Comparison of ENCODE assay signal across 11 mouse cellular contexts in the genomic region with DNA sequence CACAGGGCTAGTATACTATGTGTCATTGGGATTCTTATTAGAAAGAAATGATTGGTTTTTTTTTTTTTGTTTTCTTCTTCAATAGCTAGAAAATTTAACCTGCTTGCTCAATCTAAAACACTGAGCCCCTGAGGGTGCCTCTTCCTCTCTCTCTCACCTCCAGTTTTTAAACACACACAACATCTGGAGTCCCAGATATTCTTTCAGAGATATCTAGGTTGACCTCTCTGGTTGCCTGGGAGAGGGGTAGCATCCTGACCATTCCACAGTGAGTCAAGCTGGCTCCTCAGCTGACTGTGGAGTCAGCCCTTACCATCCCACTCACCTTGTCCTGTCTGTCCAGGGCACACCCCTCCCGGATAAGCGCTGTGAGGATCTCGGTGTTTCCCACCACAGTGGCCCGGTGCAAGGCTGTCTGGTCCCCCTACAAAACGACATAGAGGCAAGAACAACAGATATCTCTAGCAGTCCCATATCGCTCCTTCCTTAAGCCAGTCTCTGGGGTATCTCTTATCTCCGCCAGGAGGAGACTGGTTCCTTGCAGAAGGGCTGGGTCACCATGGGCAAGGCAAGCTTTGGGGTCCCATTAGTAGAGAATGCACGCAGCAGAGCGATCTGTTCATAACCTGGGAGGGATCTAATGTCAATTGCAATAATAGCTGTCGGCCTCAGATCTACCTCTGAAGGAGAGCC.
"Had no signal": no experiment of that assay in that cellular context is flagged by ENCODE, and none has a peak within 500 bp of the region (broad histone marks: within the 10 kb centered on the region; RNA-seq: fewer than 3 reads in every experiment).

No protein-coding gene starts in this region.

- H3K9ac ChIP-seq: intestine, embryonic 15.5 days; lung, embryonic 15.5 days; neural tube, embryonic 12.5 days; stomach, embryonic 15.5 days had no signal

- H3K36me3 ChIP-seq: intestine, embryonic 15.5 days; lung, embryonic 15.5 days; neural tube, embryonic 12.5 days; stomach, embryonic 15.5 days had no signal

- H3K4me3 ChIP-seq: intestine, embryonic 15.5 days; lung, embryonic 15.5 days; neural tube, embryonic 12.5 days; stomach, embryonic 15.5 days had no signal

- H3K27ac ChIP-seq: intestine, embryonic 15.5 days; lung, embryonic 15.5 days; neural tube, embryonic 12.5 days; stomach, embryonic 15.5 days had no signal

- H3K9me3 ChIP-seq: intestine, embryonic 15.5 days; lung, embryonic 15.5 days; neural tube, embryonic 12.5 days; stomach, embryonic 15.5 days had no signal

- H3K4me1 ChIP-seq: lung, embryonic 15.5 days; stomach, embryonic 15.5 days had no signal

- H3K4me2 ChIP-seq: intestine, embryonic 15.5 days; lung, embryonic 15.5 days; neural tube, embryonic 12.5 days; stomach, embryonic 15.5 days had no signal

- ATAC-seq: intestine, embryonic 15.5 days had no signal

- DNase-seq: kidney, adult 18-20 months; kidney, postnatal 10 days; midbrain, embryonic 14.5 days; retina, postnatal 1 day; right cerebral cortex, postnatal 4 days; thymus, adult 2 months; thymus, postnatal 25 days had no signal

- H3K27me3 ChIP-seq: intestine, embryonic 15.5 days; lung, embryonic 15.5 days; neural tube, embryonic 12.5 days; stomach, embryonic 15.5 days had no signal
